Mouse (Mus musculus) heart, postnatal 0 days (tissue): ENCODE data around the gene Arsa. TPM values are rescaled to one million over a fixed set of nuclear protein-coding genes. Genes with fewer than 3 reads are reported as not detected.

Source experiments
- ATAC-seq: fragments of 200-750 bp; cut with Nextera tagmentation; 2 replicates; pipeline ENCODE4 v1.8.0; 2017; ENCODE audit warnings: low read depth, moderate number of reproducible peaks, moderate library complexity; ENCODE audit not compliant: insufficient read depth
- DNase-seq: peaks from one replicate; pipeline ENCODE4 v3.0.0-alpha.2; 2016; ENCODE audit warnings: low spot score
- H3K27ac ChIP-seq: fragments of 300-500 bp; sonication (generic); 2 replicates; pipeline ENCODE4 v1.5.1; 2014; ENCODE audit warnings: low read depth, mild to moderate bottlenecking
- H3K27me3 ChIP-seq: fragments of 300-500 bp; sonication (generic); 2 replicates; pipeline ENCODE4 v1.6.1; 2014; ENCODE audit warnings: low read length, mixed read lengths; ENCODE audit not compliant: control insufficient read depth, insufficient read depth
- H3K36me3 ChIP-seq: fragments of 300-500 bp; sonication (generic); replicated peaks from 2 replicates; pipeline ENCODE4 v1.6.1; 2014; ENCODE audit warnings: low read length, mixed read lengths; ENCODE audit not compliant: control insufficient read depth, insufficient read depth
- H3K4me1 ChIP-seq: fragments of 300-500 bp; sonication (generic); 2 replicates; pipeline ENCODE4 v1.6.1; 2014; ENCODE audit warnings: antibody characterized with exemption; ENCODE audit not compliant: control insufficient read depth, insufficient read depth
- H3K4me2 ChIP-seq: fragments of 300-500 bp; sonication (generic); 2 replicates; pipeline ENCODE4 v1.6.1; 2014; ENCODE audit warnings: low read depth, mild to moderate bottlenecking, low read length, moderate library complexity
- H3K4me3 ChIP-seq: fragments of 300-500 bp; sonication (generic); 2 replicates; pipeline ENCODE4 v1.5.1; 2014; ENCODE audit warnings: low read depth, low read length
- H3K9ac ChIP-seq: fragments of 300-500 bp; sonication (generic); replicated peaks from 2 replicates; pipeline ENCODE4 v1.6.1; 2014; ENCODE audit warnings: low read depth, low read length, mixed read lengths
- H3K9me3 ChIP-seq: fragments of 300-500 bp; sonication (generic); replicated peaks from 2 replicates; pipeline ENCODE4 v1.6.1; 2016; ENCODE audit warnings: low read length; ENCODE audit not compliant: control insufficient read depth
- CTCF ChIP-seq: IDR thresholded peaks from 2 replicates; pipeline ENCODE4 v1.5.1; 2016; ENCODE audit warnings: antibody characterized with exemption, control low read depth, low read depth
- EP300 ChIP-seq: IDR thresholded peaks from 2 replicates; pipeline ENCODE4 v1.6.1; 2016; ENCODE audit warnings: antibody characterized with exemption, low read depth
- WGBS: fragments of 180-500 bp; shearing (Covaris S2); extraction: QIAGEN DNeasy Blood & Tissue Kit; methylation state at CpG from one replicate; pipeline ENCODE4 v1.1.7; 2014; 5-methylcytosine and 5-hydroxymethylcytosine counted together
- polyA plus RNA-seq: library from polyadenylated mRNA; unstranded; fragments of >200 nt; fragmentation: Nextera tagmentation; extraction: Ambion mirVana; gene quantifications from 2 replicates; pipeline ENCODE4 v1.2.1, GENCODE M21; 2015
- total RNA-seq: library from RNA; depleted of rRNA; stranded (reverse); fragments of >200 nt; gene quantifications from 2 replicates; pipeline ENCODE4 v1.2.3, GENCODE M21; 2014; ENCODE audit warnings: low replicate concordance

Gene Arsa
- total and polyA plus RNA-seq, 2 experiments from 2014 or later = 10.4 to 14.1 TPM

DNA sequence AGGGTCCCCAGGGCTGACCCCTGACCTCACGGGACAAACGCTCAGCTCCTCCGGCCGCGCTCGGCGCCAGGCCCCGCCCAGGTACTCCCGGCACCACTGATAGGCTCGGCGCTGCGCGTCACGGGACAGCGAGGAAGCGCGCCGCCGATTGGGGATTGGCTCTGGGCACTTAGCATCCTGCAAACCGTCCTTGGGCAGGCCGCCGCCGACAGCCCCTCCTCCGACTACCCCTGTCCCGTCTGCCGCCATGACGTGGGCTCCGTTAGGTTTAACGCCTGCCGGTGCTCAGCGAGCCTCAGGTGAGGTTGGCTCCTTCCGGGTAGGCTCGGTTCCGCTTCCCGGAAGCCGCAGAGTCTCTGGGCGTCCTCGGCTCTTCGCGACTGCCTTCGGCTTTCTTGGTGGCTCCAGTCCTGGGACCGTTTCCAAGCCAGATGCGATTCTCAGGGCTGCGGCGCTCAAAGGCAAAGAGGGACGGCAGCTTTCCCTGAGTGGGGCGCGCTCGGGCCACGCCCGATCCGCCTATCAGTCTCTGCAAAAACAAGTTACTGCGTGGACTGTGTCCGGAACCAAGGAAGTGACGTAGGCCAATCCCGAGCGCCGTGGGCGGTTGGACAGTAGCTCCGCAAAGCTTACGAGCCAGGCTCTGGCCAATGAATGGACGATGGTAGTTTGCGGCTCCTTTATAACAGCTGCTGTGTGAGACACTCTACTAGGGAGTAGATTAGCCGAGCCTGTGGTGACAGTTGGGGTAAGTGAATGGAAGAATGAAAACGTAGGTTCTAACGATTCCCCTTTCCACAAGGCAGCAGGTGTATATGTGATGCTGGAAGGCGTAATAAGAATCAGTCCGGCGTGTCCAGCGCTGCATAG, 47.6 kb downstream of the Arsa start, which contains the start of the genes C730034F03Rik, Gm44502 and Chkb:
C730034F03Rik (plus strand) TSS at position 238 of the 870 bp plus-strand sequence.
Gm44502 (minus strand) TSS at position 345 of the 870 bp plus-strand sequence.
Chkb (minus strand) TSS at position 557 of the 870 bp plus-strand sequence.
- TF ChIP-seq EP300 (peak; percentile 80; the same call in 1 of the 2 replicates), CTCF (no peak)
- peaks cover 10% of the 10 kb centered on the region for H3K36me3 ChIP-seq
- no peaks in the 10 kb centered on the region for H3K9me3 ChIP-seq
- H3K4me2 ChIP-seq = peak within 1 kb of the TSS; percentile 96
- DNase-seq (peak; percentile 96), ATAC-seq (peak; percentile 77)
- H3K4me1 ChIP-seq = peaks cover 27% of the 10 kb centered on the region
- peak within 1 kb of the TSS; percentile 99 for H3K27ac ChIP-seq
- under 1% methylated on average over 70 of the region's 70 CpGs for WGBS
- H3K9ac ChIP-seq = peak within 1 kb of the TSS; percentile 90
- peak within 1 kb of the TSS; percentile 82 for H3K4me3 ChIP-seq
- H3K27me3 ChIP-seq = no peaks in the 10 kb centered on the region

DNA sequence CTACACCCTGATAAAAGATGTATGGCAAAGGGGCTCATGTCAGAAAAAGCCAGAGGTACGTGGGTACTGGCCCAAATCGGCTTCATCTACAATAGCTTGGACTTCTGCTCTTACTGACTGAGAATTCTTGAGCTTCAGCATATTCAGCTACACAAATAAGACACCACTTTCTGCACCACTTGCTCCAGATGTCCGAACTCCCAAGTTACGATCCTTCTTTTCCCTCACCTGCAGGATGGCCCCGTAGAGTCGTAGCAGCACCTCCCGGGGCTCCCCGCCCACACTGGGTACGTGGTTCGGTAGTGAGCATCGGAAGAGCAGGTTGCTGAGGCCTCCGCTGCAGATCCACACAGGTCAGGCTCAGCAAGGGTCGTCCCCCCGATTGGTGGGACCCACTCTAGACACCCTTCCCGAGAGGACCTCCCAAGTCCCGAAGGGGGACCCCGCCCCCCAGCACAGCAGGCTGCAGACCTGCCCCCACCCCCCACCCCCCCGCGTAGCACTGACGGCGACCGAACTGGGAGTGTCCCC, 48.3 kb downstream of the Arsa start:
- H3K4me3 ChIP-seq = peak overlapping the region; percentile 82
- H3K4me2 ChIP-seq = peak overlapping the region; percentile 96
- DNase-seq = no peak
- H3K27ac ChIP-seq = peak overlapping the region; percentile 99
- WGBS = 7% methylated on average over 16 of the region's 22 CpGs
- peaks cover 10% of the 10 kb centered on the region for H3K36me3 ChIP-seq
- ATAC-seq = no peak
- H3K4me1 ChIP-seq = peaks cover 32% of the 10 kb centered on the region
- no peaks in the 10 kb centered on the region for H3K27me3 ChIP-seq
- peak overlapping the region; percentile 90 for H3K9ac ChIP-seq
- H3K9me3 ChIP-seq = no peaks in the 10 kb centered on the region
- TF ChIP-seq EP300 (no peak), CTCF (no peak)

DNA sequence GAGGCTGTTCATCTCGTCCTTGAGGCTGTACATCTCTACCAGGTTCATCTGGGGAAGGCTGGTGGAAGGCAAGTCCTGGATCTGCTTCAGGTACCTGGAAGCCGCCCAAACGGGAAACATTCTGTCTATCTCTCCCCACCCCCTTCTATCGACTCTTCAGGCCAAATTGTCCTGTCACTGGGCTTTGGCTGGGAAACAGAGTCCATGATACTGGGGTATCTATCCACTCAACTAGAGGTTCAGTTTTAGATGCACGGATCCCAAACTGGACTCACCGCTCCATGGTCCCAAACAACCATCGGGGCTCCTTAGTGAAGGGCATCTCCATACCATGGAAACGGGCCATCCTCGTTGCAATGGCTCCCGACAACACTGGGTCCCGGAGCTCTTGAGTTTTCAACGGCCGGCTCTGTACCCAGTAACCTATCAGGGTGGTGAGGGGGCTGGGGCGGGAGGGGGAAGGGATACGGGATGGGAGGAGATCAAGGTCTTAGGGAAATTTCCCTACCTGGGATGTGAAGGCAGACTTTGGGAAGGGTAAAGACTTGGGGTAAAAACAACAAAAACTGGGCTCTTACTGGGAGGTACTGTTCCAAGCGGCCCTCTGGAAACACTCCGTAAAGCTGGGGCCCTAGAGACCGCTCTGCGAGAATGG, 49.0 kb downstream of the Arsa start:
- Histone ChIP-seq H3K9me3 (no peaks in the 10 kb centered on the region), H3K27me3 (no peaks in the 10 kb centered on the region), H3K4me3 (peak overlapping the region; percentile 82), H3K36me3 (peaks cover 10% of the 10 kb centered on the region), H3K27ac (peak overlapping the region; percentile 99; the same call in 1 of the 2 replicates), H3K4me1 (peaks cover 37% of the 10 kb centered on the region), H3K9ac (peak overlapping the region; percentile 90), H3K4me2 (peak overlapping the region; percentile 96)
- 79% methylated on average over 19 of the region's 19 CpGs for WGBS
- TF ChIP-seq EP300 (no peak), CTCF (no peak)
- ATAC-seq (no peak), DNase-seq (no peak)

DNA sequence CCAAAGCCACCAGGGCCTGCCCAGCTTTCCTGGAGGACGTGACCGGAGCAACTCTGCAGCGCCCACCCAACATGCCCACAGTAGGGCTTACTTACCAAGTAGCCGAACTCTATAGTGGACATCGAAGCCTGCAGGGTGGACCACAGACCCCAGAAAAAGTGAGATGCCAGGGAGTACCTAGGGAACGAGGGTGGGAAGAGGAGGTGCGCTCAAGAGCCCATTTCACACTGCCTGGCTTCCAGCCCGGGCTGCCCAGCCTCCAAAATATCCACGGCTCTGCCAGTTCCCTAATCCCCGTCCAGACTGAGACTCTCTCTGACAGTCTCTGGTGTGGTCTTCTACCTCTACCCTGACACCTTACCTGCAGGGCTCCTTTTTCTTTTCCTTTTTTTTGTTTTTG, 50.5 kb downstream of the Arsa start:
- 58% methylated on average over 10 of the region's 10 CpGs for WGBS
- no peaks in the 10 kb centered on the region for H3K9me3 ChIP-seq
- H3K9ac ChIP-seq = no peak overlapping the region
- H3K4me3 ChIP-seq = no peak overlapping the region
- peak overlapping the region; percentile 60; the same call in 1 of the 2 replicates for H3K4me2 ChIP-seq
- peak overlapping the region; percentile 100 for H3K27ac ChIP-seq
- H3K4me1 ChIP-seq = peaks cover 36% of the 10 kb centered on the region
- ATAC-seq (no peak), DNase-seq (no peak)
- no peak for TF ChIP-seq EP300
- TF ChIP-seq CTCF = no peak
- no peaks in the 10 kb centered on the region for H3K27me3 ChIP-seq
- peaks cover 18% of the 10 kb centered on the region for H3K36me3 ChIP-seq

DNA sequence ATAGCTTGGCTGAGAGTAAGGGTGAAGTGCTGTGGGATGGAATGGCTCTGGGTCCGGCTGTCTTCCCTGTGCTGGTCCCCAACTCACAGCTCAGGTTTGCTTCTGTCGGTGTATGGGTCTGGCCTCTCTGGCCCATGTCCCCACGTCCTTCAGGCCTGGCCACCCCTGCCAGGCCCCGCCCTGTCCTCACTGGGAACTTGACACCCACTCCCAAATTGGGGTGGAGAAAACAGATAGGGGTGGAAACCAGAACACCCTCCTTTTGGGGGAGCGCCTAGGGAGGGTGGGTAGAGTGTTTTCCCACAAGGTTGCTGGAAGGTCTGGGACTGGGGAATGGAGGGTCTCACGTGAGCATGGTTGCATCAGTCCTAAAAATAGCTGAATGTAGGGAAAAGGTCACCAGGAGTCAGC, 51.5 kb downstream of the Arsa start, which contains the start of gene Cpt1b:
Cpt1b (minus strand) TSS at position 153 of the 411 bp plus-strand sequence.
- Histone ChIP-seq H3K4me1 (peaks cover 33% of the 10 kb centered on the region), H3K36me3 (peaks cover 27% of the 10 kb centered on the region), H3K27me3 (no peaks in the 10 kb centered on the region), H3K4me2 (peak within 1 kb of the TSS; percentile 60), H3K27ac (peak within 1 kb of the TSS; percentile 100), H3K9me3 (no peaks in the 10 kb centered on the region), H3K4me3 (peak within 1 kb of the TSS; percentile 66), H3K9ac (peak within 1 kb of the TSS; percentile 93)
- DNase-seq (peak; percentile 92), ATAC-seq (peak; percentile 81)
- WGBS = 16% methylated on average over 6 of the region's 6 CpGs
- no peak for TF ChIP-seq CTCF
- peak; percentile 98 for TF ChIP-seq EP300
